Mouse (Mus musculus) frontal cortex, postnatal 25 days (tissue): ENCODE measurements around the gene Tbx15.

ENCODE experiments used
- DNase-seq, 2 experiments: peaks; one replicate each; pipeline ENCODE4 v3.0.0; 2022; ENCODE audit warnings: low spot score in 2 of 2

The Tbx15 gene

DNA sequence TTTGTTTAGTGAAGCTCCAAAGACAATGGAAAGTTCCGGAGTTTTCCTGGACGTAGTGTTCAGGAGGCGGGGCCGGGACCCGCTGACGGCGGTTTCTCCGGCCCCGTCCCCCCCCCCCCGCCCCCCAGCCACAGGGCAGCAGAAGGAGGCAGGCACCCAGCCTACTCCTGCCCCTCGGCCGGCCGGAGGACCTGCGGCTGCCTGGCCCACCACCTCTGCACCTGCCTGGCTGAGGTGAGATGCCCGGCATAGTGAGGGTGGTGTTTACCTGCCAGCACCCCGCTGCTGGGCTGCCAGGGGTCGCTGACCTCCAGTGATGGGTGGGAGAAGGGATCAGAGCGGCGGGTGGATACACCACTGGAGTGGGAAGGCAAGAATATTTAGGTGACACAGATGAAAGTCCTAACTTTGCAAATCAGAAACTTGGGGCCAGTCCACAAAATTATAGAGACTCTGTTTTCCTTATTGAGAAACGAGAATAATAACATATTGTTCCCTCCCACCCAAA, at the start of gene Tbx15:
Gene Tbx15, plus strand, starts transcription at position 169 of the 508 bp plus-strand sequence.
- DNase-seq: no peak

GRCm38 (mm10) chr3:99193576-99193975, 46.6 kb upstream of the Tbx15 start:
- no peak for DNase-seq

GRCm38 (mm10) chr3:99203331-99203730, 36.9 kb upstream of the Tbx15 start:
- no peak for DNase-seq

GRCm38 (mm10) chr3:99208416-99208815, 31.8 kb upstream of the Tbx15 start:
- no peak for DNase-seq

DNA sequence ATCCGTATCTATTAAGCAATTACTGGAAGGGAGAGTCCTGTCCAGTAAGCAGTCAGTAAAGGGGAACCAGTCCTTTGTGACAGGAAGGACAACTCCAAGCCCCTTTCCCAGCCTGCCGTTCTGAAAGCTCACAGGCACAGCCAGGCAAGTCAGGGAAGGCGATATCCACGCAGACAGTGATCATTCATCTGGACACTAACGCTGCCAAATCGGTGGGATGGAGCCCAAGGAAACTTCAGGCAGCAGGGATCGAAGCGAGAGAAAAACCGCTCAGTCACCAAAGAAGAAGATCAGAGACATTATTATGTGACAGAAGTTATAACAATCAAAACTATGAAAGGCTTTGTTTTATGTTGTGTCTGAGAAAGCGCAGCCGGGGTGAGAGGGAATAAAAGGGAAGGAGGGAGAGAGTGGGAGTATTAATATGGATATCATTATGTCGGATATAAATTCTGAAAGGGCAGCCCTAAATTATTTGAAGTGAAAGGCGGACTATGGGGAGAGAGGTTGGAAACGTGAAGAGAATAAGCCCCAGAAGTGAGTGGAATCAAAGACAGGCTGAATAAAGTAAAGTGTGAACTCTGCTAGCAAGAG, 29.0 kb upstream of the Tbx15 start:
- DNase-seq: no peak

- no peak for DNase-seq
These were observed 12.4 kb upstream of the Tbx15 start for GRCm38 (mm10) chr3:99227807-99228206.

- no peak for DNase-seq
These were observed 6.5 kb upstream of the Tbx15 start for GRCm38 (mm10) chr3:99233393-99234318.

- no peak for DNase-seq
These were observed 5.8 kb upstream of the Tbx15 start for GRCm38 (mm10) chr3:99234319-99234869.

DNA sequence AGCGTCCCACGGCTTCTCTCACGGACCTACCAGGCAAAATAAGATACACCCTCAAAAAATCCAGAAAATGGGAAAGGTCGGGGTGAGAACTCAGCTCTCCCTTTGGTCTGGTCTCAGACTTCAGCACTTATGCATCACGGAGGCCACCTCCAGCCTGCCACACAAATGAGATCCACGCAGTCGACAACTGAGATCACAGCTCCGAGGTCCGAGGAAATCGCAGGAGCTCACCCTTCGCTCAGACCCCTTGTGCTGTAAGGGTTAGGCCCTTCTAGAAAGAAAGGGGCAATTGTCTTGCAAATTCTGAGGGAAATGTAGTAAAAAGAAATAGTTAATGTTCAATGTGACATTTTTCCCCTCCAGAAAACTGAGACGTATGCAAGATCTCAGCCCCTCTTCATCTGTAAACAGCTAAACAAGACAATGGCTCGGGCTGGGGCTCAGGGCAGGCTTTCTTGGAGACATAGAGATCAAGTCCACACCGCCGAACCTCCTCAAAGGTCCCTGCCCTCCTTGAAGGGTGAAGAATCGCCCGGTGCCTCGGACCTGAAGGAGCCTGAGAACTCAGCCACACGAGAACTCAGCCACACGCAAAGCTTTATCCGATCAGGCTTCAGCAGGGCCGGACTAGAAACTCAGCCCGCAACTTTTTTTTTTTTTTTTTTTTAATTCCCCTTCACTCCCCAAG, 4.9 kb upstream of the Tbx15 start:
- no peak for DNase-seq

GRCm38 (mm10) chr3:99235804-99236755, 4.1 kb upstream of the Tbx15 start:
- no peak for DNase-seq

DNA sequence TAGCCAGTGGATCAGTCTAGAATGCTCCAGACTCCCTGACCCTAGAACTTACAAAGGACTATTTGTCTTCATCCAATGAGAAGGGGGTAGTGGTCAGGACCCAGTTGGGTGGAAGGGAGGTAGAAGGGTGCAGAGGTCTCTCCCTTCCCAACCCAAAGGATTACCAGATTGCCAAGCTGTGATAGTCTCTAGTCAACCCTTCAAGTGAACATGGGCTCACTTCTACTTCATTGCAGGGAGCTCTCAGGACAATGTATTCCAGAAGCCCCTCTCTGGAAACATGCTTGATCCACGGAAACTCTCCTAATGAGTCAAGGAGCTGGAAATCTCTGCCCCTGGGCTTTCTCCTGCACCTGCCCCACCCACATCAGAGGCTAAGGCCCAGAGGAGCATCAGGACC, 1.5 kb upstream of the Tbx15 start:
- no peak for DNase-seq

DNA sequence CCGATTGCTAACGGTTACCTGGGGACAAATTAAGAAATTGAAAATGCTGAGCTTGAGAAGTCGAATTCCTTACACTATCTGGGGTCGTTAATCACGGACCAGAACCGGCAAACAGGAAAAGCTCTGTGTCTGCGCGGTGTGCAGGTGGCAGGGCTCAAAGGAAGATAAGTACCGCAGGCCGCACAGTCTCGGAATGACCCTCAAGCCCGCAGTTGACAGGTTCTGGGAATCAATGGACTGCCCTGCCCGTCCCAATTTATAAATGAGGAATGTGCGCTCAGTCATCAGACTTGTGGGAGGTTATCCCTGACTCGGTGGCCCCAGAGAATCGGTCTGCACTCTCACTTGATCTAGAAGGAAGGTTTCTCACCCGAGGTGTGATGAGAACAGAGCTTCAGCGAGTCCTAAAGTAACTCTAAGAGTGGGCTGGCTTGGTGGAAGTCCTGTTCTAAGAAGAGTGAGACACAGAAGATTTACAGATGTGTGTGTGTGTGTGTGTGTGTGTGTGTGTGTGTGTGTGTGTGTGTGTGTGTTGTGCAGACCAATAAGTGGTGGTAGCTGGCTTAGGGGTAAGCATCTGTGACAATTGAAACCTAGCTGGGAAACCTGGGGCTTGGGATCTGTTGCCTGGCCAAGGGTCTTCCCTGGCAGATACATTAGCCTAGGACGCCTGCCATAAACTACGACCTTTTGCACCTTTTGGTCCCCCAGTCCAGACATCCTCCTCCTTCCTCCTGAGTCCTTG, 708 bp upstream of the Tbx15 start:
- DNase-seq: no peak

DNA sequence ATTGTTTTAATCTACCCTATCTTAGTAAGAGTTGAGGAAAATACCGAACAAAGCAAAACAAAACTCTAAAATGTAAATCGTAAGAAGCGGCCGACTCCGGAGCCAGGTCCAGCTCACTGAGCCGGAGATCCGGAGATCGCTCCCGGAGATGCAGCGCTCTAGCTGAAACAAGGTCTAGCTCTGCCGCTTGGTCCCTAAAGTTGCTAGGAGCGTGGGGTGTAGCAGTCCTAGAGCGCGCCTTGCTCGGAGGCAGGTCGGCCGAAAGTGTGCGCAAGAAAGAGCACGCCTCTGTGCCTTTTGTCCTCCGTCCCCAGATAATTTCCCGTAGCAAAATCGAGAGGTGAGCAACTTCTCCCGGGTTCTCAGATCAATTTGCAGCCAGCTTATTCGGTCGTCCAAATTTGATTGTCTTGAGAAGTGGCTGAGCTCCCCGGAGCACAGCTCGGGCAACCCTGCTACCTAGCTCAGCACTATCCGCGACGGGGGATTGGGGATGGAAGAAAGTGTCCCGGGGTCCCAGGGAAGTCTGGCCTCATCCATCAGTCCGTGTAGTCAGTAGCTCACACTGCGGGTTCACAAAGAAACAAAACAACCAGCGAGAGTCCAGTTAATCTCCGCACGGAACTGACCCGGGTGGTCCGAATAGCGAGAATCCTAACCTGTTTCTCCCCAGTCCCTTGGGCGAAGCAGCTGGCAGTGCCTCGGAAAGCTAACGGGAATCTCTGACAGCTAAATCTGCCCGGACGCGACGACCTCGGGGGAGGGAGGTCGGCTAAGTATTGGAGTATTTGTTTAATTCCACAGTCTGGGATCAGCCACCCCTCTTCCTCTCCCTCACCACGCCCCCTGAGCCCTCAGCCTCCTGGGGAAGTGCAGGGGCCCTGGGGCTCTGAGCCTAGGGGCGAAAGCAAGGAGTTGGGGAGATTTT, 894 bp downstream of the Tbx15 start:
- no peak for DNase-seq

DNA sequence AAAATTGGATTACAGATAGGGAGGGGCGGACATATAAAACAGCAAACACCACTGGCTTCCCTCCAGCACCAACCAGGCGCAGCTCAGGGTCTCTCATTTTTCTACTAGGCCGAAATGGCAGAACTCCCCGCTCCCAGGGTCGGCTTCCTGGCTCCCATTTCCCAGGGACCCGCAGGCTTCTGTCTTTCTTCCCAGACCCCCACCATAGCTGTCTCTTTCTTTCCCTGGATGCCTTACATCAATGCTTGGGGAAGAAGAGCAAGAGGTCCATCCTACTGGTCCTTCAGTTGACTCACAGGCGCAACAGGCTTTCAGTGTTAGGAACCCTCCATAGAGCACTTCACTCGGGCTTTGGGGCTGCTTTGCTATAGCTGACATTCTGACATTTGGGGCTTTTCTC, 2.3 kb downstream of the Tbx15 start:
- DNase-seq: no peak

DNA sequence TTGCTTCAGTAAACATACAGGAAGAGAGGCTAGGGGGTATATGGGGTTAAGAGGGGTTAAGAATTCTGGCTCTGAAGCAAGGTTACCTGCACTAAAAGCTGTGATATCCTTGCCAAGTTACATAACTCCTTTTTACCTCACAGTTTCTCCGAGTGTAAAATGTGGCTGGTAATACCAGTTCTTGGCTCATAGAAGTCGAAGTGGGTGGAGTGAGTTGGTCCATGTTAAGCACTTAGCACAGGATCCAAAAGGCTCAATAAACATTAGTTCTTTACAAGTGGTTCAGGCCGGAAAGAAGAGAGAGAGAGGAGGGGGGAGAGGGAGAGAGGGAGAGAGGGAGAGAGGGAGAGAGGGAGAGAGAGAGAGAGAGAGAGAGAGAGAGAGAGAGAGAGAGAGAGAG, 5.2 kb downstream of the Tbx15 start:
- DNase-seq: no peak

DNA sequence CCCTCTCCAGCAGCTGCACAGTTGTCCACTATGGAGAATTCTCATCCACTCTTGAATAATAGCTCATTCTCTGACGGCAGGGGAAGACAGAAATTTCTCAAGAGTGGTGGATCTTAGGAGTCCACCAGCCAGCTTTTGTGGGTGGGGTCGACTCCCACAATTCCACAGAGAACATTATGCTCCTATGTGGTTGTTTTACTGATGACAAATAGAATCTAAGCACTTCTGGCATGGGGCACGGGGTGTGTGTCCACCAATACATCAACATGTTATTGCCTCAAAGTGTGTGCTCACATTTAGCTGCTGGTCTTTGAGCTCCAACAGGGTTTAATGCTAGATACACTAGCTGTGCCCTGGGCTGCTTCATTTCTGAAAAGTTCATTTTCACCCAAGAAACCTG, 6.4 kb downstream of the Tbx15 start:
- no peak for DNase-seq

DNA sequence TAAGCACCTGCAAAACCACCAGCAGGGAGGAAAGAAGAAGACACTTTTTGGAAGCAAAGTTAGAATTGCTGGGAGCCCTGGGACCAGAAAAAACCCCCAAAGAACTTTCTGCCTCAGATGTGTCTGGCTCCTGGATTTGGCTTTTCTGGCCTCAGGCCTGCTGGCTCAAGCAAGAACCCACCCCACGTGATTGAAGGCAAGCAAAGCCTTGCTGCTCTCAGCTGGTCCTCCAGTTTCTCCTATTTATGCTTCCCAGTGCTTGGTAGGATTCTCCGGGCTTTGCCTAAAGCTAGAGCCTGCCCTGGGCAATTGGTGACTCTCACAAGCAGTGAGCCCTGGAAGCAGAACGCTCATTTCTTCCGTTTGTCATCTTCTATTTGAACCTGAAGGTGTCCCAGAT, 7.4 kb downstream of the Tbx15 start:
- no peak for DNase-seq

DNA sequence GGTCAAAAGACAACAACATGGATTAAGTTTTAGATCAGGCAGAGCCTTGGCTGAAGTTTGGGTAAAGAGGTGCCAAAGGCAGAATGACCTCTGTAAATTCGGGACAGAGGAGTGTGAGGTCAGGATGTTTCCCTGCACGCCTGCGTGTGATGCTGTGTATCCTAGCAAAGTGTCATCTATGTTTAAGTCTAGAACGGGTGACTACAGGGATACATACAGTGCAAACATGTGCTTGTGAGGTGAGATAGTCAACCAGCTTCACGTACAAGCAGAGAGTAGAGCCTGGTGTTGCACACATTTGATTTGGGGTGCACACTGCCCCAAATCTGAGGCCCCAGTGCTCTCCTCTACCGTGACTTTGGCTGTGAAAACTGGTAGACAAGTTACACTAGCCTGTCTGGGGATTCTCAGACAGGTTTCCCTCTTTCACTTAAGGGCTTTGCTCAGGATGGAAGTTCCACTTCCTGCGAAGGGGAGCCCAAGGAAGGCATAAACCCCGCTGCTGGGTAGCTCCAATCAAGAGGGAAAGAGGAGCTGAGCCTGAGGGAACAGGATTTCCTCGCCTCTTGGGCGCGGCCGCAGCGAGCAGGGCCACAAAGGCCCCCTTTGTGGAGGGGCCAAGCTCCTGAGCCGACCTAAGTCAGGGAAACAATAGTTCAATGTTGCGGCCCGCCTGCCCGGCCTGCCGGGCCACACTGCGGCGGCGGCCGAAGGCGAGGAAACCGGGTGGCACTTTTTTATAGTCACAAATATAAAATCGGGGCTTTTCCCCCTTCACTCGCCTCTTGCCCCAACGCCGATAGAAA, 8.0 kb downstream of the Tbx15 start:
- DNase-seq: no peak
